Mouse (Mus musculus) embryonic fibroblast, embryonic 13.5 days (primary cell): ENCODE results near the gene Fam151a.

Source experiments
- CTCF ChIP-seq: IDR thresholded peaks from 2 replicates; pipeline ENCODE4 v1.5.1; 2011; ENCODE audit warnings: mild to moderate bottlenecking, control low read depth, low read length, moderate library complexity, borderline replicate concordance; ENCODE audit not compliant: insufficient read depth
- POLR2A ChIP-seq: IDR thresholded peaks from 2 replicates; pipeline ENCODE4 v1.6.1; 2011; ENCODE audit warnings: low read depth, mild to moderate bottlenecking, control low read depth, low read length, moderate library complexity

- TF ChIP-seq CTCF: no peak
- no peak for TF ChIP-seq POLR2A
These were observed 12.2 kb downstream of the Fam151a start for GRCm38 (mm10) chr4:106745862-106746261.
